7 mouse cellular contexts compared by ENCODE assay signal in the genomic region with DNA sequence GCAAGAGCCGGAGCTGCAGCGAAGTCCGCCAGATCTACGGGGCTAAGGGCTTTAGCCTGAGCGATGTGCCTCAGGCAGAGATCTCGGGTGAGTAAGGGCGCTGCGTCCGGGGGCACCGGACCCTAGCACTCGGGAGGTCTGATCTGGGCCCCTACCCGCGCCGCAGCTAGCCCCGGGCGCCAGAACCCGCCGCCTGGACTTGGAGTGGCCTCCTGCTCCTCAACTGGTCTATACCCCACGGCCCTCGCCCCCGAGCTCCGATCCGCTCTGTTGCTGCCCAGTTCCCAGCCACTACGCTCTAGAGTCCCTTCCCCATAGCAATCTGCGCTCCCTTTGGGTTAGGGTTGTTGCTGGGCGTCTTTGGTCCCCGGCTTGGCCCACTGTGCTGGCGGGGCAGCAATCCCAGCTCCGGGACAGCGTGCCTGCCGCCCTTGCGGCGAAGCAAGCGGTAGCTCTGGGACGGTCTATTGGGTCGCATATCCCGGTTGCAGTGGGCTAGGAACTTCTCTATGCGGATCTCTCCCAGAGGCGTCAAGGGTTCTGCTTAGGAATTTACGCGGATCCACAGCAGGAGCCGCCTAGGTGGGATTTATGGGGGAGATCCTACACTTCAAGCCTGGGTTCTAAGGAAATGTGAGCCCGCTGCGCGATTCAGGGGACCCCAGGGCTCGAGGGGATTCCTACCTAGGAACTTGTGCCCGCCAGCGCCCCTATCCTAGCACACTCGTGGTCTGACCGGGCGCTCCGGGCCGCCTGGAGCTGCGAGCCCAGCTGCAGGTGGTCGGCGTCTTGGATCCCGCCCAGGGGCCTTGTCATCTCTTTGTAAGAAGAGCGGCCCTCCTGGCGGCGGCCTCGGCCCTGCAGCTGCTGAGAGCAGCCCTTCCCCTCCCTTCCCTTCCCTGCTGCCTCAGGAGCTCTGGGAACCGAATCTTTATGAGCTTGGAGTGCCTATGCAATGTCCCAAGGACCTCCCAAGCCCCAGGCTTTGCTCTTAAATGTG. TPM values are rescaled to one million over a fixed set of nuclear protein-coding genes. Genes with fewer than 3 reads are reported as not detected.
DNase-seq lines count a peak whose midpoint lies in the region; ATAC-seq and TF ChIP-seq lines count a peak whose summit lies in the region.

No protein-coding gene starts in this region.

- peak; percentile 24 for ATAC-seq in embryonic facial prominence, embryonic 14.5 days (ENCODE audit: low read depth)
- peak; percentile 31 for ATAC-seq in heart, postnatal 0 days (ENCODE audit: insufficient read depth, low read depth)
- ATAC-seq in stomach, embryonic 15.5 days (ENCODE audit: insufficient read depth, low FRiP score, low read depth) = peak; percentile 30; the same call in 1 of the 2 replicates

- peak overlapping the region; percentile 90 for H3K4me3 ChIP-seq in embryonic facial prominence, embryonic 14.5 days (ENCODE audit: low read depth, low read length)
- peak overlapping the region; percentile 68 for H3K4me3 ChIP-seq in heart, postnatal 0 days (ENCODE audit: low read depth, low read length)
- H3K4me3 ChIP-seq in midbrain, embryonic 10.5 days = peak overlapping the region; percentile 93
- H3K4me3 ChIP-seq in stomach, embryonic 15.5 days (replicated peaks) = peak overlapping the region; percentile 75

- no peaks in the 10 kb centered on the region for H3K27me3 ChIP-seq in embryonic facial prominence, embryonic 14.5 days (replicated peaks; ENCODE audit: control insufficient read depth, insufficient read depth, low read length)
- H3K27me3 ChIP-seq in heart, postnatal 0 days (ENCODE audit: control insufficient read depth, insufficient read depth, low read length) = peaks cover 22% of the 10 kb centered on the region
- H3K27me3 ChIP-seq in midbrain, embryonic 10.5 days (ENCODE audit: low read depth, poor library complexity, severe bottlenecking) = peaks cover 29% of the 10 kb centered on the region
- H3K27me3 ChIP-seq in stomach, embryonic 15.5 days (replicated peaks) = peaks cover 10% of the 10 kb centered on the region; the same call in 1 of the 2 replicates

- H3K9me3 ChIP-seq in embryonic facial prominence, embryonic 14.5 days (ENCODE audit: control insufficient read depth, low read length) = no peaks in the 10 kb centered on the region
- no peaks in the 10 kb centered on the region for H3K9me3 ChIP-seq in heart, postnatal 0 days (replicated peaks; ENCODE audit: control insufficient read depth, low read length)
- no peaks in the 10 kb centered on the region for H3K9me3 ChIP-seq in midbrain, embryonic 10.5 days (replicated peaks)
- H3K9me3 ChIP-seq in stomach, embryonic 15.5 days = no peaks in the 10 kb centered on the region

- peak overlapping the region; percentile 94 for H3K9ac ChIP-seq in embryonic facial prominence, embryonic 14.5 days (ENCODE audit: low read depth, low read length)
- H3K9ac ChIP-seq in heart, postnatal 0 days (replicated peaks; ENCODE audit: low read depth, low read length) = peak overlapping the region; percentile 84
- H3K9ac ChIP-seq in stomach, embryonic 15.5 days = peak overlapping the region; percentile 63

- DNase-seq in MN1 (ENCODE audit: low spot score) = peak; percentile 84
- DNase-seq in adrenal gland, postnatal 36 days = peak; percentile 60 to 62
- DNase-seq in embryonic facial prominence, embryonic 14.5 days (ENCODE audit: low spot score) = peak; percentile 94
- peak; percentile 51 for DNase-seq in heart, postnatal 0 days (ENCODE audit: low spot score)
- DNase-seq in kidney, postnatal 4 days = peak; percentile 81 to 88
- peak; percentile 81 for DNase-seq in midbrain, embryonic 10.5 days (ENCODE audit: low spot score)

- peaks cover 16% of the 10 kb centered on the region for H3K4me1 ChIP-seq in embryonic facial prominence, embryonic 14.5 days (ENCODE audit: control insufficient read depth, insufficient read depth, low read length)
- peaks cover 15% of the 10 kb centered on the region; the same call in 1 of the 2 replicates for H3K4me1 ChIP-seq in heart, postnatal 0 days (ENCODE audit: control insufficient read depth, insufficient read depth)
- peaks cover 35% of the 10 kb centered on the region for H3K4me1 ChIP-seq in midbrain, embryonic 10.5 days
- peaks cover 23% of the 10 kb centered on the region for H3K4me1 ChIP-seq in stomach, embryonic 15.5 days

- peak overlapping the region; percentile 71 for H3K4me2 ChIP-seq in embryonic facial prominence, embryonic 14.5 days (ENCODE audit: low read depth, low read length)
- H3K4me2 ChIP-seq in heart, postnatal 0 days (ENCODE audit: low read depth, low read length) = peak overlapping the region; percentile 89
- H3K4me2 ChIP-seq in stomach, embryonic 15.5 days = peak overlapping the region; percentile 95

- TF ChIP-seq CTCF in heart, postnatal 0 days (IDR thresholded peaks at IDR 0.05; ENCODE audit: low read depth) = peak; percentile 10; the same call in 1 of the 2 replicates

- TF ChIP-seq EP300 in heart, postnatal 0 days (IDR thresholded peaks at IDR 0.05; ENCODE audit: low read depth) = no peak

- peaks cover 7% of the 10 kb centered on the region; the same call in 1 of the 2 replicates for H3K36me3 ChIP-seq in embryonic facial prominence, embryonic 14.5 days (ENCODE audit: control insufficient read depth, insufficient read depth, low read length)
- no peaks in the 10 kb centered on the region for H3K36me3 ChIP-seq in heart, postnatal 0 days (replicated peaks; ENCODE audit: control insufficient read depth, insufficient read depth, low read length)
- H3K36me3 ChIP-seq in midbrain, embryonic 10.5 days = peaks cover 32% of the 10 kb centered on the region
- H3K36me3 ChIP-seq in stomach, embryonic 15.5 days = no peaks in the 10 kb centered on the region

- H3K27ac ChIP-seq in embryonic facial prominence, embryonic 14.5 days (replicated peaks; ENCODE audit: low read depth, low read length) = peak overlapping the region; percentile 90
- H3K27ac ChIP-seq in heart, postnatal 0 days (ENCODE audit: low read depth) = peak overlapping the region; percentile 91
- H3K27ac ChIP-seq in midbrain, embryonic 10.5 days (replicated peaks) = peak overlapping the region; percentile 98
- H3K27ac ChIP-seq in stomach, embryonic 15.5 days = peak overlapping the region; percentile 91

- 0% methylated on average over 43 of the region's 62 CpGs for WGBS in embryonic facial prominence, embryonic 14.5 days
- WGBS in heart, postnatal 0 days = under 1% methylated on average over 62 of the region's 62 CpGs
- under 1% methylated on average over 62 of the region's 62 CpGs for WGBS in midbrain, embryonic 10.5 days
- under 1% methylated on average over 62 of the region's 62 CpGs for WGBS in stomach, embryonic 15.5 days

RNA-seq across cellular contexts. Expression of a gene that starts 0.9 kb away (rescaled TPM):
- 10 to 100 TPM; 61.7 to 73.1 TPM for total RNA-seq in adrenal gland, postnatal 36 days (2021)
- polyA plus RNA-seq in embryonic facial prominence, embryonic 14.5 days (2014; fragmentation: Nextera tagmentation; extraction: Ambion mirVana) = 93.3 and 104 TPM in 2 replicates
- 201 and 227 TPM in 2 replicates for total RNA-seq in heart, postnatal 0 days (2014; rRNA removed; ENCODE audit: low replicate concordance)
- 52.1 and 53.9 TPM in 2 replicates for polyA plus RNA-seq in heart, postnatal 0 days (2015; fragmentation: Nextera tagmentation; extraction: Ambion mirVana)
- 65.5 and 71.4 TPM in 2 replicates for polyA plus RNA-seq in midbrain, embryonic 10.5 days (2016; fragmentation: Nextera tagmentation; extraction: Ambion mirVana)
- 48.7 TPM in 2 replicates for polyA plus RNA-seq in stomach, embryonic 15.5 days (2015; fragmentation: Nextera tagmentation; extraction: Ambion mirVana)

Comparison
In these comparisons a context has a peak if more than half of its experiments do, and no peak if none do; other contexts are left out.
1. Peak in every context shown above with its lines: DNase-seq, ATAC-seq, H3K4me3 ChIP-seq and H3K27ac ChIP-seq.